Mouse (Mus musculus) left cerebral cortex, postnatal 10 days (tissue): ENCODE results near the gene Csf2. TPM values are rescaled to one million over a fixed set of nuclear protein-coding genes. Genes with fewer than 3 reads are reported as not detected.
"Not testable (repeated sequence)": the region's sequence is repeated elsewhere in the genome, so short reads cannot be mapped to it uniquely, and the experiment has no call there.

Experiments used
- DNase-seq, 2 experiments: peaks; one replicate each; pipeline ENCODE4 v3.0.0; 2021 to 2022; ENCODE audit warnings: low spot score in 2 of 2, mixed read lengths in 1 of 2; ENCODE audit errors: extremely low spot score in 1 of 2
- intact Hi-C: fragments of 180-260 bp; cut with DNase I; formaldehyde crosslinking; loops from one replicate; pipeline ENCODE4 v1.15.1; 2025
- total RNA-seq, 2 experiments: library from RNA; stranded (reverse); gene quantifications; 2 replicates each; pipeline ENCODE4 v1.2.3; 2021

Gene Csf2
- not detected for total RNA-seq

GRCm38 (mm10) chr11:54248940-54249717, at the start of gene Csf2:
Csf2 (minus strand) TSS chr11:54249667.
- intact Hi-C loops = no loop called here

GRCm38 (mm10) chr11:54298777-54299176, 49.3 kb upstream of the Csf2 start:
- intact Hi-C loops = no loop called here
- no peak for DNase-seq

More at GRCm38 (mm10) chr11:54248940-54249717, at the start of gene Csf2:
- DNase-seq = no peak

- intact Hi-C loops, DNase-seq: not testable (repeated sequence)
Observed at GRCm38 (mm10) chr11:54297471-54297870, 48.0 kb upstream of the Csf2 start.

GRCm38 (mm10) chr11:54296734-54297133, 47.3 kb upstream of the Csf2 start:
- DNase-seq = no peak
- intact Hi-C loops = no loop called here

- DNase-seq = no peak
- intact Hi-C loops = no loop called here
Observed at GRCm38 (mm10) chr11:54295971-54296370, 46.5 kb upstream of the Csf2 start.

GRCm38 (mm10) chr11:54293980-54294807, 44.7 kb upstream of the Csf2 start:
- intact Hi-C loops = no loop called here
- DNase-seq = no peak

GRCm38 (mm10) chr11:54292163-54292562, 42.7 kb upstream of the Csf2 start:
- DNase-seq = no peak
- intact Hi-C loops = no loop called here

- DNase-seq = no peak
- intact Hi-C loops = no loop called here
Observed at GRCm38 (mm10) chr11:54287821-54288453, 38.5 kb upstream of the Csf2 start.

GRCm38 (mm10) chr11:54271437-54271949, 22.0 kb upstream of the Csf2 start:
- intact Hi-C loops = no loop called here

GRCm38 (mm10) chr11:54269191-54269896, 19.9 kb upstream of the Csf2 start:
- intact Hi-C loops = no loop called here

More at GRCm38 (mm10) chr11:54271437-54271949, 22.0 kb upstream of the Csf2 start:
- no peak for DNase-seq

GRCm38 (mm10) chr11:54267177-54267576, 17.7 kb upstream of the Csf2 start, which contains the start of gene Il3:
Il3 (minus strand) TSS chr11:54267277.
- DNase-seq = no peak
- intact Hi-C loops = no loop called here

More at GRCm38 (mm10) chr11:54269191-54269896, 19.9 kb upstream of the Csf2 start:
- DNase-seq = no peak

GRCm38 (mm10) chr11:54264542-54264941, 15.1 kb upstream of the Csf2 start:
- peak; percentile 16 to 56 for DNase-seq
- intact Hi-C loops = no loop called here

GRCm38 (mm10) chr11:54263405-54264031, 14.1 kb upstream of the Csf2 start:
- intact Hi-C loops = no loop called here
- no peak for DNase-seq

GRCm38 (mm10) chr11:54256624-54257376, 7.3 kb upstream of the Csf2 start:
- intact Hi-C loops = loop anchor here (5.0 kb wide), 2 partner anchors 114 to 259 kb away; no protein-coding TSS in a partner anchor
- DNase-seq = peak; percentile 31 to 67

GRCm38 (mm10) chr11:54254114-54254513, 4.6 kb upstream of the Csf2 start:
- DNase-seq = no peak
- intact Hi-C loops = no loop called here

GRCm38 (mm10) chr11:54250575-54250974, 1.1 kb upstream of the Csf2 start:
- intact Hi-C loops = no loop called here

GRCm38 (mm10) chr11:54249748-54250147, 281 bp upstream of the Csf2 start:
- intact Hi-C loops = no loop called here
- no peak for DNase-seq

More at GRCm38 (mm10) chr11:54250575-54250974, 1.1 kb upstream of the Csf2 start:
- DNase-seq = no peak
